Mouse (Mus musculus): ENCODE measurements at regions not wholly inside any gene's neighbourhood (a gene's known extent, or its start where the extent isn't known, plus 50 kb on each side); places are given as distances from the start of the nearest gene placed in this dataset.
A peak's percentile ranks its signal among the peaks of the same experiment; 100 is the strongest.

DNA sequence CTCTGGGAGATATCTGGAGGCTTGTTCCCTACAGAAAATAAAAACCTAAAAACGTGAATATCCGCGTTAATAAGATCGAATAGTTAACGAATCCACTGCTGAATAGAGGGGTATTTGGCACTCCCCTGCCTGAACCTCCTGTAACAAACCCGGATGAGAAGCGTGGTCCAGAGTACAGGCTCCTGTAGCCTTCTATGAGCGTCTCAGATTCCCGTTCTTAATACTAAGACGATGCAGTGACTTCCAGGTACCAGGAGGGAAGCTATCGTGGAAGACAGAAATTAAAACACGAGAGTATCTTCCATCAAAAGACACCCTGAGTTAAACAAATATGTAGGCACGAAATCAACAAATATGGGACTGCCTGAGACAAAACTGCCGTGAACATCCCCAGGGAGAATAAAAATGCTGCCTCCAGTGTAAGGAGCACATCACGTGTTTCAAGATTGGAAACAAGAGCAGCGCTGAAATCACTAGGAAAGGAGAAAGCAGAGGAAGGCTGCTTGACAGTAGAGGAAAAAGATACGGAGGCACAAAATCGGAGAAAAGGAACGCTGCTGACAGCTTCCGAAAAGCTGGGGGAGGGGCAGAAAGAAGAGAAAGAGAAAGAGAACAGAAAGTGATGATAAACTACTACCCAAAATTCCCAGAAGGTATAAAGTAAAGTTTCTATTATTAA is 83.6 kb upstream of the Ift57 start:
- Histone ChIP-seq H3K27me3 (no peaks in the 10 kb centered on the region), H3K27ac (0 out of 2 replicates have a peak overlapping the region, but pooled peaks have one; percentile 43), H3K4me1 (peaks cover 4% of the 10 kb centered on the region; the same call in 1 of the 2 replicates), H3K4me2 (peak overlapping the region; percentile 31), H3K9ac (no peak overlapping the region), H3K4me3 (peak overlapping the region; percentile 8), H3K9me3 (no peaks in the 10 kb centered on the region), H3K36me3 (no peaks in the 10 kb centered on the region)
- no peak for ATAC-seq (ENCODE audit: insufficient number of reproducible peaks, low FRiP score, low TSS enrichment, low read depth)
- WGBS: 75% methylated on average over 20 of the region's 20 CpGs

DNA sequence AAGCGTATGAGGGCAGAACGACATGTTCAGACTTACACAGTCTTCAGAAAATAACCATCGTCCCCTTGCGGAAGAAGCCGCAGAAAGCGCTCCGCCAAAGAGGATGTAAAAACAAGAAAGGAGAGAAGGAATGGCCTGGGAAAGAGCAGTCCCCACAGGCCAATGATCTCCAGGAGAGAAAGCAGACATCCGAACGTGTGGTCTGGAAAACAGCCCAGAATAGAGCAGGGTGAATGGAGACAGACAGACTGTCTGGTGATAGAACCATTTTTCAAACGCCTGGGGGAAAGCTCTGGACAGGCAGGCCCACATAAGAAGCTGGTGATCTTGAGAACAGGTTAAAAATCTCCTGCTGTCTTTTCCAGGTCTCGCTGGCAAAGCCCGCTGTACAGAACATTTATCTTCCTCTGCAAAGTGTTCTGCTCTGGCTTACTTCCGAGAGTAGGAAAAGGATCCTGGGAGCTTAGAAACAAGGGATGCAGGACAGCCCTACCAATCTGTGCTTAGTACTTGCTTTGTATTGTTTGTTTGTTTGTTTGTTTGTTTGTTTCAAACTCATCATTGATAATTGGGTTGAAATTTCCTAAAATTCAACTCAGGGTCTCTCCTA is 82.7 kb upstream of the Ift57 start:
- H3K4me3 ChIP-seq: peak overlapping the region; percentile 8; the same call in 1 of the 2 replicates
- peak overlapping the region; percentile 43; the same call in 1 of the 2 replicates for H3K27ac ChIP-seq
- WGBS: 45% methylated on average over 13 of the region's 13 CpGs

DNA sequence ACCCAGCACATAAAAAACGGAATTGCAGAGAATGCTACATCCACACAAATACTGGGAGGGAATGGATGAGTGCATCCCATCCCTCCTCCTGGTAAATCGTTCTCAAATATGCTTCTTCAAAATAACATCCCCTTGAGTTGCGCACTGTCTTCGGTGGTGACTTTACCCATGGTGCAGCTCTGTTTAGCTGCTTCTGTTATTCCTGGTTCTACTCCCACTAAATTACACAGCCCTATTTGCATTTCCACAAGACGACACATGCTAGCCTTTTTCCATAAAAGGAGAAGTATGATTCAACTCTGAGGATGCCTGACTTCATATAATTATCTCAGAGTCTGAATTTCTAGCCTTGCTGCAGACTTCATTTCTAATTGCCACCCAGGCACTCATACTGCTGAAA is 65.5 kb upstream of the Ift57 start:
- WGBS: 79% methylated on average over 5 of the region's 5 CpGs
- no peaks in the 10 kb centered on the region for H3K9me3 ChIP-seq
- H3K36me3 ChIP-seq: no peaks in the 10 kb centered on the region
- H3K27me3 ChIP-seq: no peaks in the 10 kb centered on the region
- H3K4me2 ChIP-seq: no peak overlapping the region
- no peak overlapping the region for H3K4me3 ChIP-seq
- no peak overlapping the region for H3K9ac ChIP-seq
- H3K27ac ChIP-seq: no peak overlapping the region
- ATAC-seq (ENCODE audit: insufficient number of reproducible peaks, low FRiP score, low TSS enrichment, low read depth): no peak
- no peaks in the 10 kb centered on the region for H3K4me1 ChIP-seq

More for the DNA sequence above, 82.7 kb upstream of the Ift57 start:
- H3K9ac ChIP-seq: no peak overlapping the region
- H3K4me1 ChIP-seq: peaks cover 4% of the 10 kb centered on the region; the same call in 1 of the 2 replicates
- H3K36me3 ChIP-seq: no peaks in the 10 kb centered on the region
- no peak for ATAC-seq (ENCODE audit: insufficient number of reproducible peaks, low FRiP score, low TSS enrichment, low read depth)
- H3K9me3 ChIP-seq: no peaks in the 10 kb centered on the region
- H3K27me3 ChIP-seq: no peaks in the 10 kb centered on the region
- peak overlapping the region; percentile 31 for H3K4me2 ChIP-seq

DNA sequence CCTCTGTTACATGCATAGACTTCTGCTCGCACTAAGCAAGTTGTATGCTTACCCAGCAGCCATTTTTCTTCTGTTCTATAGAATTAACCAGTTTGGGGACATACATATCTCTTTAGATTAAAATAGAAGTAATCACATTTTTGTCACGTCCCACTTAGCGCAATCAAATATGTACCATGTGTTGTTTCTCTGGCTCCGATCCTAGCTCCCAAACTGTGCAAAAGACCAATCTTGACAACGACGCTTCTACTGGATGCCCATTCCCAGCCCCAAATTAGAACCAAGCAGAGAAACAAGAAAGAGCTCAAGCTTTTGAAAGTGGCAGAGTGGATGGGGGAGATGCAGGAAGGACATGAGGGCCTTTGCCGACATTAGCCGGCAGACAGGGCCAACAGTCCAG is 63.5 kb upstream of the Ift57 start:
- no peaks in the 10 kb centered on the region for H3K36me3 ChIP-seq
- ATAC-seq (ENCODE audit: insufficient number of reproducible peaks, low FRiP score, low TSS enrichment, low read depth): no peak

DNA sequence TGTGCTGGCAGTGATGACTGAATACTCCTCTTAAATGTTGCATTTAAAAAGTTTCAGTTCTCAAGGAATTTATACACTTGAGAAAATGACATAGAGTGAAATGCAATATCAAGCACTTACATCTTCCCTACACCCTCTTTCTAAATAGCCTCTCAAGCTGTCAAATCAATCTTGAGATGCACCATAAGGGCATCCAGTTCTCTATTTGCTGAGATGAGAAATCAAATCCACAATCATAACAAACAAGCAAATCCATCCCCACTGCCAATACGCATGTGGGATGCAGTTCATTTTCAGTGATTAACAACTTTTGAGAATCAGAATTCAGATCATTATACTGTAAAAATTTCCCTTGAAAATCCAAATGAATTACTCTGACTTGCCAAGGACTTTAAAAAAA is 62.6 kb upstream of the Ift57 start:
- H3K9ac ChIP-seq: no peak overlapping the region
- no peaks in the 10 kb centered on the region for H3K9me3 ChIP-seq
- 89% methylated on average over 1 of the region's 1 CpGs for WGBS
- no peaks in the 10 kb centered on the region for H3K27me3 ChIP-seq
- no peak overlapping the region for H3K4me2 ChIP-seq
- no peak overlapping the region for H3K27ac ChIP-seq
- H3K4me3 ChIP-seq: no peak overlapping the region
- no peaks in the 10 kb centered on the region for H3K4me1 ChIP-seq
- H3K36me3 ChIP-seq: no peaks in the 10 kb centered on the region
- no peak for ATAC-seq (ENCODE audit: insufficient number of reproducible peaks, low FRiP score, low TSS enrichment, low read depth)

More for the DNA sequence above, 63.5 kb upstream of the Ift57 start:
- Histone ChIP-seq H3K27me3 (no peaks in the 10 kb centered on the region), H3K9ac (no peak overlapping the region), H3K4me2 (no peak overlapping the region), H3K4me1 (no peaks in the 10 kb centered on the region), H3K4me3 (no peak overlapping the region), H3K27ac (no peak overlapping the region), H3K9me3 (no peaks in the 10 kb centered on the region)
- WGBS: 92% methylated on average over 8 of the region's 8 CpGs

DNA sequence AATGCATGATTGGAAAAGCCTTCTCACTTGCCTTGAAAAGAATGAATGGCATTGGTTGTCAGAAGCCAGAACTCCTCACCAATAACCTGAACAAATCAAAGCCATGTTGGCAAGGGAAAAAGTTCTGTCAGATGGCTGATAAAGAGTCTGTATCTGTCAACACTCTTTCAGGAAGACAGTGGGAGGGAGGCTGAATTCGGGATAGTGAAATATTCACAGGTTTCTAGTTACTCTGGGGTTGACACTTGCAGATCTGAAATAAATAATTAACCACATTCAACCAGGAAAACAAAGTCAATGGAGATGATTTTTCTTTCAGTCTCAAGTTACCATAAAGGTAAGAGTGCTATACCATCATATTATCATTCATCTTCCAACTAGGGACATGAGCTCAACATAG is 56.3 kb upstream of the Ift57 start:
- H3K27me3 ChIP-seq: no peaks in the 10 kb centered on the region
- no peak overlapping the region for H3K27ac ChIP-seq
- no peaks in the 10 kb centered on the region for H3K36me3 ChIP-seq
- WGBS: 59% methylated on average over 1 of the region's 1 CpGs
- H3K4me2 ChIP-seq: no peak overlapping the region
- ATAC-seq (ENCODE audit: insufficient number of reproducible peaks, low FRiP score, low TSS enrichment, low read depth): no peak
- H3K9ac ChIP-seq: no peak overlapping the region
- no peak overlapping the region for H3K4me3 ChIP-seq
- H3K4me1 ChIP-seq: no peaks in the 10 kb centered on the region
- H3K9me3 ChIP-seq: no peaks in the 10 kb centered on the region

DNA sequence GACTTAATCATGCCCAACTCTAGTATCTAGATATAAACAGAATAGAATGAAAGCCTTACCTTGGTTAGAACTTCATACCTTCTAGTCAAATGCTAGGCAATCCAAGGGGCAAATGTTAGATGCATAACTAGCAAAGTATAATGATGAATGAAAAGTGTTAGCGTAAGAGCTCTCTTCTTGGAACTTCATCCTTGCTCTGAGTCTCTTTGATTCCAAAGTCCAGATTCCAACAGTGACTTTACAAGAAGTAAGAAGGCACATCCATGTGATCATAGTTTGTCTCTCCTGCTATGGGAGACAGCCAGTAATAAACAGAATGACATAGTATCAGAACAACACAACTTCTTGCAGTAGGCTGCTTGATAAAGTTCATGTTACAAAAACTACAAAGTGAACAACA is 54.6 kb upstream of the Ift57 start:
- no peak overlapping the region for H3K4me3 ChIP-seq
- no peaks in the 10 kb centered on the region for H3K9me3 ChIP-seq
- H3K36me3 ChIP-seq: no peaks in the 10 kb centered on the region
- H3K4me1 ChIP-seq: no peaks in the 10 kb centered on the region
- H3K27me3 ChIP-seq: no peaks in the 10 kb centered on the region
- ATAC-seq (ENCODE audit: insufficient number of reproducible peaks, low FRiP score, low TSS enrichment, low read depth): no peak
- 97% methylated on average over 1 of the region's 1 CpGs for WGBS
- no peak overlapping the region for H3K4me2 ChIP-seq
- H3K27ac ChIP-seq: no peak overlapping the region
- H3K9ac ChIP-seq: no peak overlapping the region

DNA sequence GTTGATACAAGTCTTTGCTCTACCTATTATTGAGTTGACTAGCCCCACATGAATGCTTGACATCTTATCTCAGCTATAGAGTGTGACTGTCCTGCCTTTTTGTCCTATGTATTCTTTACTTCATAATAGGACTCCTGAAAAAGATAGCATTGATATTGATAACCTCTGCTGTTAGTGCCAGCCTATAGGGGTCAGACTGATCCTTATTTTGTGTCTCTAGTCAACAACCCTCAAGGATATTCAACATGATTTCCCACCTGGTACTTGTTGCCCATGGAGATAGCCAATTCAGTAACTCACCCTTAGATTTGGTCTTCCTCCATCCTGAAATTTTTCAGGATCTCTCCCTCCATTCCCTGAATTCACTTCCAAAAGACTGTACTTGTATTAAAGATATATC is 52.6 kb upstream of the Ift57 start:
- Histone ChIP-seq H3K4me2 (no peak overlapping the region), H3K4me3 (no peak overlapping the region), H3K27me3 (no peaks in the 10 kb centered on the region), H3K9me3 (no peaks in the 10 kb centered on the region), H3K36me3 (no peaks in the 10 kb centered on the region), H3K4me1 (no peaks in the 10 kb centered on the region), H3K9ac (no peak overlapping the region), H3K27ac (no peak overlapping the region)
- ATAC-seq (ENCODE audit: insufficient number of reproducible peaks, low FRiP score, low TSS enrichment, low read depth): no peak
